Mouse (Mus musculus) liver, adult 2 months (tissue): ENCODE data around the gene Bet1l.

ENCODE experiments used
- CTCF ChIP-seq: fragments of 200-500 bp; IDR thresholded peaks from 2 replicates; pipeline ENCODE4 v1.5.1; 2011; ENCODE audit warnings: low read depth, low read length, control low read depth
- POLR2A ChIP-seq: fragments of 200-500 bp; IDR thresholded peaks from 2 replicates; pipeline ENCODE4 v1.6.1; 2011; ENCODE audit warnings: low read length, control low read depth; ENCODE audit not compliant: insufficient read depth; ENCODE audit errors: extremely low read depth

GRCm38 (mm10) chr7:140846676-140847075, 10.7 kb downstream of the Bet1l start:
- no peak for TF ChIP-seq CTCF
- TF ChIP-seq POLR2A, result no peak
